Mouse (Mus musculus) intestine, embryonic 14.5 days (tissue): Measurements from ENCODE around the gene Tmem211. TPM values are rescaled to one million over a fixed set of nuclear protein-coding genes. Genes with fewer than 3 reads are reported as not detected.

ENCODE experiments used
- ATAC-seq: fragments of 200-750 bp; cut with Nextera tagmentation; replicated peaks from 2 replicates; pipeline ENCODE4 v1.8.0; 2017; ENCODE audit warnings: low read depth, moderate number of reproducible peaks, moderate TSS enrichment, moderate library complexity; ENCODE audit not compliant: low FRiP score, low TSS enrichment
- DNase-seq: peaks from one replicate; pipeline ENCODE4 v3.0.0-alpha.2; 2018; ENCODE audit warnings: low spot score
- H3K27ac ChIP-seq: fragments of 300-500 bp; sonication (generic); 2 replicates; pipeline ENCODE4 v1.5.1; 2014; ENCODE audit warnings: low read depth, mild to moderate bottlenecking, control low read depth
- H3K27me3 ChIP-seq: fragments of 300-500 bp; sonication (generic); replicated peaks from 2 replicates; pipeline ENCODE4 v1.6.1; 2014; ENCODE audit warnings: low read length, control low read depth; ENCODE audit not compliant: control insufficient read depth, insufficient read depth
- H3K36me3 ChIP-seq: fragments of 300-500 bp; sonication (generic); 2 replicates; pipeline ENCODE4 v1.6.1; 2014; ENCODE audit warnings: low read length, control low read depth; ENCODE audit not compliant: control insufficient read depth, insufficient read depth
- H3K4me1 ChIP-seq: fragments of 300-500 bp; sonication (generic); replicated peaks from 2 replicates; pipeline ENCODE4 v1.6.1; 2014; ENCODE audit warnings: low read length, control low read depth, mixed read lengths; ENCODE audit not compliant: control insufficient read depth, insufficient read depth
- H3K4me2 ChIP-seq: fragments of 300-500 bp; sonication (generic); 2 replicates; pipeline ENCODE4 v1.6.1; 2014; ENCODE audit warnings: low read length
- H3K4me3 ChIP-seq: fragments of 300-500 bp; sonication (generic); 2 replicates; pipeline ENCODE4 v1.5.1; 2014; ENCODE audit warnings: low read depth, low read length, control low read depth, mixed read lengths
- H3K9ac ChIP-seq: fragments of 300-500 bp; sonication (generic); 2 replicates; pipeline ENCODE4 v1.6.1; 2014; ENCODE audit warnings: mild to moderate bottlenecking, low read length
- H3K9me3 ChIP-seq: fragments of 300-500 bp; sonication (generic); 2 replicates; pipeline ENCODE4 v1.6.1; 2016; ENCODE audit warnings: low read length, control low read depth; ENCODE audit not compliant: control insufficient read depth
- WGBS: fragments of 180-500 bp; shearing (Covaris S2); extraction: QIAGEN DNeasy Blood & Tissue Kit; methylation state at CpG from one replicate; pipeline ENCODE4 v1.1.7; 2014; 5-methylcytosine and 5-hydroxymethylcytosine counted together
- polyA plus RNA-seq: library from polyadenylated mRNA; unstranded; fragments of >200 nt; fragmentation: Nextera tagmentation; extraction: Ambion mirVana; gene quantifications from 2 replicates; pipeline ENCODE4 v1.2.1, GENCODE M21; 2014

The Tmem211 gene
- polyA plus RNA-seq, 1 experiment from 2014 or later: not detected

- H3K4me1 ChIP-seq: no peaks in the 10 kb centered on the region
- ATAC-seq (no peak), DNase-seq (no peak)
- no peak overlapping the region for H3K27ac ChIP-seq
- 66% methylated on average over 11 of the region's 11 CpGs for WGBS
- 0 out of 2 replicates have a peak, but pooled peaks cover 5% of the 10 kb centered on the region for H3K36me3 ChIP-seq
- H3K4me3 ChIP-seq: no peak overlapping the region
- H3K4me2 ChIP-seq: no peak overlapping the region
- no peak overlapping the region for H3K9ac ChIP-seq
- H3K27me3 ChIP-seq: no peaks in the 10 kb centered on the region
- no peaks in the 10 kb centered on the region for H3K9me3 ChIP-seq
Observed at GRCm38 (mm10) chr5:113271207-113271811, 44.6 kb downstream of the Tmem211 start.

- H3K9ac ChIP-seq: no peak overlapping the region
- no peaks in the 10 kb centered on the region for H3K4me1 ChIP-seq
- WGBS: 75% methylated on average over 10 of the region's 10 CpGs
- H3K4me2 ChIP-seq: no peak overlapping the region
- H3K9me3 ChIP-seq: no peaks in the 10 kb centered on the region
- 0 out of 2 replicates have a peak, but pooled peaks cover 5% of the 10 kb centered on the region for H3K36me3 ChIP-seq
- DNase-seq: no peak
- H3K27ac ChIP-seq: no peak overlapping the region
- no peak for ATAC-seq
- no peaks in the 10 kb centered on the region for H3K27me3 ChIP-seq
- H3K4me3 ChIP-seq: no peak overlapping the region
Observed at GRCm38 (mm10) chr5:113275839-113276238, 49.1 kb downstream of the Tmem211 start.

GRCm38 (mm10) chr5:113280138-113280856 lies 53.6 kb downstream of the Tmem211 start:
- DNase-seq (no peak), ATAC-seq (peak; percentile 86)
- no peaks in the 10 kb centered on the region for H3K9me3 ChIP-seq
- H3K27ac ChIP-seq: no peak overlapping the region
- peak overlapping the region; percentile 42 for H3K4me2 ChIP-seq
- H3K27me3 ChIP-seq: no peaks in the 10 kb centered on the region
- H3K4me1 ChIP-seq: no peaks in the 10 kb centered on the region
- no peak overlapping the region for H3K9ac ChIP-seq
- H3K4me3 ChIP-seq: peak overlapping the region; percentile 24
- 0 out of 2 replicates have a peak, but pooled peaks cover 5% of the 10 kb centered on the region for H3K36me3 ChIP-seq
- 31% methylated on average over 15 of the region's 15 CpGs for WGBS

- no peak overlapping the region for H3K27ac ChIP-seq
- H3K4me2 ChIP-seq: no peak overlapping the region
- no peaks in the 10 kb centered on the region for H3K9me3 ChIP-seq
- 0 out of 2 replicates have a peak, but pooled peaks cover under 1% of the 10 kb centered on the region for H3K27me3 ChIP-seq
- 91% methylated on average over 7 of the region's 7 CpGs for WGBS
- no peak overlapping the region for H3K9ac ChIP-seq
- DNase-seq (no peak), ATAC-seq (no peak)
- H3K36me3 ChIP-seq: no peaks in the 10 kb centered on the region
- H3K4me3 ChIP-seq: no peak overlapping the region
- no peaks in the 10 kb centered on the region for H3K4me1 ChIP-seq
Observed at GRCm38 (mm10) chr5:113281557-113281956, 54.8 kb downstream of the Tmem211 start.

GRCm38 (mm10) chr5:113283726-113284125 lies 57.0 kb downstream of the Tmem211 start:
- H3K27ac ChIP-seq: no peak overlapping the region
- no peaks in the 10 kb centered on the region for H3K36me3 ChIP-seq
- no peak overlapping the region for H3K4me3 ChIP-seq
- H3K27me3 ChIP-seq: peaks cover 21% of the 10 kb centered on the region
- no peak for DNase-seq
- ATAC-seq: no peak
- no peak overlapping the region for H3K9ac ChIP-seq
- no peaks in the 10 kb centered on the region for H3K9me3 ChIP-seq
- 69% methylated on average over 2 of the region's 2 CpGs for WGBS
- H3K4me2 ChIP-seq: no peak overlapping the region
- H3K4me1 ChIP-seq: no peaks in the 10 kb centered on the region

GRCm38 (mm10) chr5:113285541-113285940 lies 58.8 kb downstream of the Tmem211 start:
- ATAC-seq: no peak
- Histone ChIP-seq H3K4me2 (no peak overlapping the region), H3K4me1 (no peaks in the 10 kb centered on the region), H3K9me3 (no peaks in the 10 kb centered on the region), H3K9ac (no peak overlapping the region), H3K4me3 (no peak overlapping the region), H3K27me3 (peaks cover 31% of the 10 kb centered on the region), H3K27ac (no peak overlapping the region), H3K36me3 (no peaks in the 10 kb centered on the region)
- WGBS: 66% methylated on average over 16 of the region's 16 CpGs
- no peak for DNase-seq

- Histone ChIP-seq H3K36me3 (no peaks in the 10 kb centered on the region), H3K9ac (no peak overlapping the region), H3K27me3 (peaks cover 31% of the 10 kb centered on the region), H3K4me1 (no peaks in the 10 kb centered on the region), H3K4me2 (no peak overlapping the region), H3K9me3 (no peaks in the 10 kb centered on the region), H3K4me3 (no peak overlapping the region), H3K27ac (no peak overlapping the region)
- ATAC-seq: no peak
- WGBS: 66% methylated on average over 11 of the region's 11 CpGs
- no peak for DNase-seq
Observed at GRCm38 (mm10) chr5:113286048-113286447, 59.3 kb downstream of the Tmem211 start.

- H3K36me3 ChIP-seq: no peaks in the 10 kb centered on the region
- 4% methylated on average over 59 of the region's 60 CpGs for WGBS
- H3K27me3 ChIP-seq: peaks cover 31% of the 10 kb centered on the region
- ATAC-seq (no peak), DNase-seq (peak; percentile 84)
- no peak overlapping the region for H3K27ac ChIP-seq
- peak overlapping the region; percentile 39 for H3K4me2 ChIP-seq
- no peak overlapping the region for H3K4me3 ChIP-seq
- no peak overlapping the region for H3K9ac ChIP-seq
- H3K9me3 ChIP-seq: no peaks in the 10 kb centered on the region
- no peaks in the 10 kb centered on the region for H3K4me1 ChIP-seq
Observed at GRCm38 (mm10) chr5:113286591-113287520, 60.1 kb downstream of the Tmem211 start.
